Mouse (Mus musculus): ENCODE measurements around the gene E2f3. TPM values are rescaled to one million over a fixed set of nuclear protein-coding genes. Genes with fewer than 3 reads are reported as not detected.

E2f3 gene
- total RNA-seq, 2 experiments from 2014 or later: 16.4 to 17.8 TPM

Other genes starting within 250 kb of the E2f3 start
- gene Cdkal1, start 130.4 kb downstream of the E2f3 start, total RNA-seq (2021): 10 to 100 TPM; 18.8 to 22.1 TPM
- 1 to 10 TPM; 3.4 TPM for gene Mboat1, start 150.4 kb upstream of the E2f3 start, total RNA-seq (2021)